Mouse (Mus musculus) adrenal gland, postnatal 36 days (tissue): ENCODE data around the gene Krtap7-1. TPM values are rescaled to one million over a fixed set of nuclear protein-coding genes. Genes with fewer than 3 reads are reported as not detected.

Experiments
- total RNA-seq, 2 experiments: library from RNA; stranded (reverse); gene quantifications; 2 replicates each; pipeline ENCODE4 v1.2.3; 2021

Gene Krtap7-1
- total RNA-seq, 2 experiments from 2014 or later, result not detected

Other genes starting within 250 kb of the Krtap7-1 start
- not detected for gene Krtap21-1, start 104.5 kb downstream of the Krtap7-1 start, total RNA-seq
- gene Krtap6-2, start 88.2 kb downstream of the Krtap7-1 start, total RNA-seq, result not detected
- not detected for gene Krtap8-1, start 20.4 kb downstream of the Krtap7-1 start, total RNA-seq
- gene Krtap11-1, start 62.9 kb upstream of the Krtap7-1 start, total RNA-seq, result not detected